Comparison of ENCODE assay signal across 1 mouse cellular context in genomic region chr19:60113666-60114388, GRCm38 (mm10).
TF ChIP-seq lines count a peak whose summit lies in the region.

No protein-coding gene starts in this region.

TF ChIP-seq in MEL, 35 proteins besides CTCF, POLR2A, EP300 and RAD21 (continued from another document):
- TF ChIP-seq MAZ (IDR thresholded peaks at IDR 0.05; ENCODE audit: low read depth, low read length) (peak; percentile 26; the same call in 1 of the 2 replicates), BHLHE40 (IDR thresholded peaks at IDR 0.05; ENCODE audit: borderline replicate concordance, low read depth, low read length) (no peak), ZNF384 (IDR thresholded peaks at IDR 0.05; ENCODE audit: low read depth, low read length) (peak; percentile 84), NELFE (IDR thresholded peaks at IDR 0.05; ENCODE audit: low read depth, low read length) (no peak), MYB (IDR thresholded peaks at IDR 0.05; ENCODE audit: low read depth, low read length) (no peak), TAL1 (IDR thresholded peaks at IDR 0.05; ENCODE audit: low read length) (no peak), KAT2A (conservative IDR thresholded peaks at IDR 0.05; ENCODE audit: low read depth, low read length) (no peak)
TF ChIP-seq in MEL: peak in this region for 5.
